Mouse (Mus musculus) hindbrain, postnatal 0 days (tissue): ENCODE measurements at regions not wholly inside any gene's neighbourhood (a gene's known extent, or its start where the extent isn't known, plus 50 kb on each side); places are given as distances from the start of the nearest gene placed in this dataset.

ENCODE experiments used
- ATAC-seq: fragments of 200-750 bp; cut with Nextera tagmentation; 2 replicates; pipeline ENCODE4 v1.8.0; 2017; ENCODE audit warnings: mild to moderate bottlenecking, moderate TSS enrichment, moderate library complexity
- DNase-seq: peaks from one replicate; pipeline ENCODE4 v3.0.0-alpha.2; 2015; ENCODE audit warnings: low spot score
- H3K27ac ChIP-seq: fragments of 300-500 bp; sonication (generic); 2 replicates; pipeline ENCODE4 v1.5.1; 2014; ENCODE audit warnings: mild to moderate bottlenecking
- H3K27me3 ChIP-seq: fragments of 300-500 bp; sonication (generic); 2 replicates; pipeline ENCODE4 v1.6.1; 2014; ENCODE audit warnings: low read length, mixed read lengths; ENCODE audit not compliant: insufficient read depth
- H3K36me3 ChIP-seq: fragments of 300-500 bp; sonication (generic); 2 replicates; pipeline ENCODE4 v1.6.1; 2014; ENCODE audit warnings: low read length, mixed read lengths; ENCODE audit not compliant: insufficient read depth
- H3K4me1 ChIP-seq: fragments of 300-500 bp; sonication (generic); 2 replicates; pipeline ENCODE4 v1.6.1; 2014; ENCODE audit warnings: antibody characterized with exemption, low read length, mixed read lengths; ENCODE audit not compliant: insufficient read depth
- H3K4me2 ChIP-seq: fragments of 300-500 bp; sonication (generic); 2 replicates; pipeline ENCODE4 v1.6.1; 2014; ENCODE audit warnings: low read depth, mild to moderate bottlenecking, low read length, moderate library complexity, mixed read lengths
- H3K4me3 ChIP-seq: fragments of 300-500 bp; sonication (generic); 2 replicates; pipeline ENCODE4 v1.5.1; 2014; ENCODE audit warnings: low read length
- H3K9ac ChIP-seq: fragments of 300-500 bp; sonication (generic); replicated peaks from 2 replicates; pipeline ENCODE4 v1.6.1; 2014; ENCODE audit warnings: mild to moderate bottlenecking, low read length, moderate library complexity, mixed read lengths
- H3K9me3 ChIP-seq: fragments of 300-500 bp; sonication (generic); 2 replicates; pipeline ENCODE4 v1.6.1; 2016; ENCODE audit warnings: low read length, mixed read lengths
- CTCF ChIP-seq: IDR thresholded peaks from 2 replicates; pipeline ENCODE4 v1.5.1; 2016; ENCODE audit warnings: antibody characterized with exemption, control low read depth, low read depth
- WGBS: fragments of 180-500 bp; shearing (Covaris S2); extraction: QIAGEN DNeasy Blood & Tissue Kit; methylation state at CpG from one replicate; pipeline ENCODE4 v1.1.7; 2014; 5-methylcytosine and 5-hydroxymethylcytosine counted together

DNA sequence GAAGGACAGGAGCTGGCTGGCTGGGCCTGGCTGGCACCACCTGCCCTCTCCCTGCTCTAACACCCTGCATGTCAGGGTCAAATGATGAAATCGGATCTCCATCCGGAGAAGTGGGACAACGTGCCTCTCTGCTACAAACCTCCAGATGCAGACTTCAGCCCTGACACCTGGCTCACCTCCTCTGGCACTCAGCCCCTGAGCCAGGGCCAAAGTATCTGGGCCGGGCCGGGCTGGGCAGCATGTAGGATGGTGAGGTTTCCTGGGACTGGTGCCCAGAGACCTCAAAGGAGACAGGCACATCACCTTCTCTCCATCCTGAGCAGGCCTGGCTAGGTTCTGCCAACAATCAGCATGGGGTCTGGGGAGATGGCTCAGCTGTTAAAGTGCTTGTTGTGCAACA, 113.5 kb downstream of the Tfcp2l1 start:
- Histone ChIP-seq H3K9ac (no peak overlapping the region), H3K4me2 (no peak overlapping the region), H3K9me3 (peaks cover 4% of the 10 kb centered on the region; the same call in 1 of the 2 replicates), H3K4me3 (no peak overlapping the region), H3K4me1 (no peaks in the 10 kb centered on the region), H3K27me3 (no peaks in the 10 kb centered on the region), H3K36me3 (no peaks in the 10 kb centered on the region), H3K27ac (no peak overlapping the region)
- 68% methylated on average over 5 of the region's 5 CpGs for WGBS
- no peak for ATAC-seq
- no peak for TF ChIP-seq CTCF
- no peak for DNase-seq

DNA sequence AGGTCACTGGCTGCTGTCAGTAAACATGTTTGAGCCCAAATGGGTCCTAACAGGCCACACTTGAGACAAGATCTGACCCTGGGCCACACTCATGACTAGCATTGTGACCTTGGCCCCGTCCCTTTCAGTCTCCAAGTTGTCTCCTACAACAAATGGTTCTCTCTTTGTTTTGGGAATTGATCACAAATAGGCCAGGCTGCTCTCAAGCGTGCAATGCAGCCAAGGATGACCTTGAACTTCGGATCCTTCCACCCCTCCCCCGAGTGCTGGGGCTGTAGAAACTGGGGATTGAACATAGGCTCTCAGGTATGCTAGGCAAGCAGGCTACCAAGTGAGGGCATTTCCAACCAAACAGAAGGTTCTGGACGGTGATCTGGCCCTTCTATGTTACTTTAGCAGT, 120.5 kb downstream of the Tfcp2l1 start:
- DNase-seq = no peak
- TF ChIP-seq CTCF = no peak
- H3K4me2 ChIP-seq = no peak overlapping the region

DNA sequence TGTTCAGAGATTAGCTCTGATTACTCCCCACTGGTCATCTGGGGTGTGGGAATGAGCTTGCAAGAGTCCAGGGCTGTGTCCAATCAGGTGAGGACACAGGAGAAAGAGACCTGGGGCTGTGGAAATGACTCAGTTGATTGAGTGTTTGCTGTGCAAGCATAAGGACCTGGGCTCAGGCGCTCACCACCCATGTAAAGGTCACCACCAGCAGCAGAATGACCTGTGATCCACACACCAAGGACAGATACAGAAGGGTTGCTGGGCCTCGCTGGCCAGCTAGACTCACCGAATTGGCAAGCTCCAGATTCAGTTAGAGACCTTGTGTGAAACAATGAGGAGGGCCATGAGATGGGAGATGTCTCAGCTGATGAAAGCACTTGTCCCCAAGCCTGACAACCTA, 125.1 kb downstream of the Tfcp2l1 start:
- H3K27me3 ChIP-seq = no peaks in the 10 kb centered on the region
- H3K4me3 ChIP-seq = no peak overlapping the region
- no peak for TF ChIP-seq CTCF
- H3K4me1 ChIP-seq = no peaks in the 10 kb centered on the region
- H3K9me3 ChIP-seq = no peaks in the 10 kb centered on the region
- no peak overlapping the region for H3K4me2 ChIP-seq
- WGBS = 87% methylated on average over 3 of the region's 3 CpGs
- no peak for ATAC-seq
- no peak overlapping the region for H3K9ac ChIP-seq
- H3K36me3 ChIP-seq = no peaks in the 10 kb centered on the region
- no peak for DNase-seq
- H3K27ac ChIP-seq = no peak overlapping the region

More for the DNA sequence above, 120.5 kb downstream of the Tfcp2l1 start:
- Histone ChIP-seq H3K9ac (no peak overlapping the region), H3K27ac (no peak overlapping the region), H3K36me3 (no peaks in the 10 kb centered on the region), H3K9me3 (peaks cover 3% of the 10 kb centered on the region; the same call in 1 of the 2 replicates), H3K4me1 (no peaks in the 10 kb centered on the region), H3K4me3 (no peak overlapping the region), H3K27me3 (no peaks in the 10 kb centered on the region)
- 68% methylated on average over 5 of the region's 5 CpGs for WGBS
- ATAC-seq = no peak

DNA sequence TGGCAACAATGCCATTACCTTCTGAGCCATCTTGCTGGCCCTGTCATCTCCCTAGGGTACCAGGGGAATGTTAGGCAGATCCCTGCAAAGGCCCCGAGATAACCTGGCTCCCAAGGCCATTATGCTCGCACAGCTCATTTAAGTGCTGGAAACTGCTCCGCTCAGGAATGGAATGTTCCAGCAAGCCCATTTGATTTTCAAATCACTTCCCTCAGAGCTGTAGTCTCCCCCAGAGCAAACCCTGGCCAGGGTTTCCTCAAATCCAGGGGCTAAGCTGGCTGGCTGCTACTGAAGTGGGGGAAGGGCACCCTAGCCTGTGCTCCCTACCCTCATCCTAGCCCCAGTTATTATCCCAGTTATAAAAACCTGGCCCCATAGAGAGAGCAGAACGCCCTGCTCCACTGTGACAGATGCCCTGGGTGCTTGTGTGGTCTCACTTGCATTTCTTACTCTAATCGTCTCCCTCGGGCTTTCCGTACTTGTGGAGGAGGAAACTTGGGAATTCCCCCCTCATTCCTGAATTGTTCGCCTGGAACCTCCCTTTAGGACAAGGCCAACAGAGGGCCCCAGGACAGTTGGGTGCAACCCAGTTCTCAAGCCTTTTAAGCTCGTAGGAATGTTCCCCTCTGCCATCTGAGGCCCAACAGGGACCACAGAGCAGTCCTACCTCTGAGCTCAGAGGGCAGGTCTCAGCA, 128.6 kb downstream of the Tfcp2l1 start:
- no peak overlapping the region for H3K9ac ChIP-seq
- DNase-seq (no peak), ATAC-seq (no peak)
- WGBS = 58% methylated on average over 9 of the region's 9 CpGs
- no peak for TF ChIP-seq CTCF
- H3K27ac ChIP-seq = no peak overlapping the region
- H3K27me3 ChIP-seq = no peaks in the 10 kb centered on the region
- H3K4me3 ChIP-seq = no peak overlapping the region
- no peaks in the 10 kb centered on the region for H3K36me3 ChIP-seq
- no peaks in the 10 kb centered on the region for H3K9me3 ChIP-seq
- no peaks in the 10 kb centered on the region for H3K4me1 ChIP-seq
- no peak overlapping the region for H3K4me2 ChIP-seq

DNA sequence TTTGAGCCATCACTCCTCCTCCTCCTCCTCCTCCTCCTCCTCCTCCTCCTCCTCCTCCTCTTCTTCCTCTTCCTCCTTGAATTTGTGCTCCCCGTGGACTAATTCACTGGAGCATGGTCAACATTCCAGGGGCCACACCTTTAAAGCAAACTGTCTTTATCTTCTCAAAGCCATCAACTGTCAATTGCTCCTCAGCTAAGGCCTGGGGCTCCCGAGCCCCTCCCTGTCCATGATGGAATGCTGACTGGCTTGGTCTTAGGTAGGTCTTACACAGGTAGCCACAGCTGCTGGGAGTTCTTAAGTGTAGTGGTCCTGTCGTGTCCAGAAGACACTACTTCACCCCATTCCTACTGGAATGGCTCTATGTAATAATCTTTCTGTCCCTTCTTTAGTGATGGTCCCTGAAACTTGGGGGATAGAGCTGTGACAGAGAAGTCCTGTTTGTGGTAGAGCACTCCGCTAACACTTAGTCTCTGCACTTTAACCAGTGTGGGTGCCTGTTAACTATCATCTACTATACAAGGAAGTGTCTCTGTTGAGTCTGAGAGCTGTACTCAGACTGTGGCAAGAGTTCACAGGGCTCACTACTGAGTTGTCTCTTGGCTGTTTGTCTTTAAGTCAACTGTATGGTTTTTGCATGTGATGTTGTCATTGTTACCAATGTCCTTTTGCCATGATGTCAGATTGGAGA, 129.7 kb downstream of the Tfcp2l1 start:
- no peak overlapping the region for H3K4me2 ChIP-seq
- H3K4me1 ChIP-seq = no peaks in the 10 kb centered on the region
- H3K27me3 ChIP-seq = no peaks in the 10 kb centered on the region
- ATAC-seq = no peak
- no peaks in the 10 kb centered on the region for H3K9me3 ChIP-seq
- no peak for DNase-seq
- no peak overlapping the region for H3K4me3 ChIP-seq
- no peak overlapping the region for H3K9ac ChIP-seq
- H3K27ac ChIP-seq = no peak overlapping the region
- no peaks in the 10 kb centered on the region for H3K36me3 ChIP-seq
- WGBS = 81% methylated on average over 3 of the region's 4 CpGs
- TF ChIP-seq CTCF = no peak

DNA sequence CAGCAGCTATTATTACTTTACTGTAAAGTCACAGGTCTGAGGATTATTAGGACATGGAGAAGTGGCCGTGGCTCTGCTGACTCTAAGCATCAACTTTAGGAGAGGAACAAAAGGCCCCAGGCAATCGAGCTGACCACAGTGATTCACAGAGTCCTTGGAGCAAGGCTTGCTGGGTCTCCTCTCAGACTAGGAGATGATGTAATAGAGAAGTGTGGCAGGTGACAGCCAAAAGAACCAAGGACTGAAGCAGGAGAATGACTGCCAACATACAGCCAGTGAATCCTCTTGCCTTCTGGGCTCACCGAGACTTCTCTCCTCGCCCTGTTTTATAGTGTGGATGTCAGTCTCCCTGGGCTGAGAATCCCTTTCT, 130.3 kb downstream of the Tfcp2l1 start:
- Histone ChIP-seq H3K4me2 (no peak overlapping the region), H3K9me3 (no peaks in the 10 kb centered on the region), H3K4me1 (no peaks in the 10 kb centered on the region), H3K4me3 (no peak overlapping the region), H3K27me3 (no peaks in the 10 kb centered on the region), H3K27ac (no peak overlapping the region), H3K36me3 (no peaks in the 10 kb centered on the region), H3K9ac (no peak overlapping the region)
- whole genome bisulfite sequencing = 71% methylated on average over 4 of the region's 4 CpGs
- no peak for ATAC-seq
- no peak for TF ChIP-seq CTCF
- DNase-seq = no peak
